Mouse (Mus musculus): ENCODE measurements around the gene Vps29.

The Vps29 gene

GRCm38 (mm10) chr5:122336554-122337294, 17.4 kb upstream of the Vps29 start:
- DNase-seq (ENCODE audit: low spot score), result no peak

- DNase-seq (ENCODE audit: low spot score), result no peak
Measured at GRCm38 (mm10) chr5:122342874-122343273, 11.3 kb upstream of the Vps29 start.

DNA sequence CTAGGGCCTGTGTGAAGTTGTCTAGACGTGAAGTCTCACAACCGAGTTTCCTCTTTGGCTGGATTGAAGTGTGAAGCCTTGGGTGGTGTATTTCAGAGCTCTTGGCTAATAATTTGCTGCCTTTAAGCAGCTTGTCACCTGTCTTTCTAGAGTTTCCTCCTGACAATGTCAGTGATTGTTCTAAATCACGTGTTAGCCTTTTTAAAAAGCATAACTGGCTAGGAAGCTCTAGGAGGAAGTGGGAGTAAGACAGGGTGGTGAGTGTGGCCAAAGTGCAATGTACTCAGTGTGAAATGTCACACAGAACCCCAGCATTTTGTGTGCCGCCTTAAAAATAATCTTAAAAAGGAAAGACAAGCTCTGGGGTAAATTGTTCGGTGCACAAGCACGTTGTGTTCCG, 10.4 kb upstream of the Vps29 start:
- DNase-seq (ENCODE audit: low spot score), result peak; percentile 16

DNA sequence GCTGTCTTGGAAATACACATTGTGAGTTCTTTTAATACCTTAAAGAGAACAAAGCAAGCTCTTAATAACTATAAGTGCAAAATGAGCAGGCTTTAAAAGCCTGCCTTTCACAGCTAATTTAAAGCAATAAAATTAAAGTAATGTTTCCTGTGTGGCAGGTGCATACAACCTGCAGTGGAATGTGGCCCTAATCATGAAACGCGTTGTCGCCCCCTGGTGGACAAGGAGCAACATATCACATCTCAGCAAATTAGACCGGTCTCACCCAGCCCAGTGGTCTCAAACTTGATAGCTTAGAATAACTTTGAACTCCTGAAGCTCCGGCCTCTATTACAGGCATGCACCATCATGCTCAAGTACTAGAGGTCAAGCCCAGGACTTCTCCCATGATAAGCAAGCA, 9.9 kb upstream of the Vps29 start:
- peak; percentile 81 for DNase-seq (ENCODE audit: low spot score)

DNA sequence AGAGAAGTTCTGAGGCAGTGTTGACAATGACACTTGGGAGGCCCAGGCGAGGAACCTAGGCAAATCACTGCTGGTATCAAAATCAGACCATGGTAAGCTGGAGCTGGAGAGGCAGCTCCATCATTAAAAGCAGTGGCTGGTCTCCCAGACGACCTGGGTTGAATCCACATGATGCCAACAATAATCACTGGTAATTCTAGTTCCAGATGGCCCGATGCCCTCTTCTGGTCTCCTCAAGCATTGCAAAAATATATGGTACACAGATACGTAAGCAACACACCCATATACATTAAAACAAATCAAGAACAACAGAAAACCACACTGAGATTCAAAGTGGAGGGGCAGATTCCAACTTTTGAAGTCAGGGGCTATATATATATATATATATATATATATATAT, 8.4 kb upstream of the Vps29 start:
- DNase-seq (ENCODE audit: low spot score), result no peak

DNA sequence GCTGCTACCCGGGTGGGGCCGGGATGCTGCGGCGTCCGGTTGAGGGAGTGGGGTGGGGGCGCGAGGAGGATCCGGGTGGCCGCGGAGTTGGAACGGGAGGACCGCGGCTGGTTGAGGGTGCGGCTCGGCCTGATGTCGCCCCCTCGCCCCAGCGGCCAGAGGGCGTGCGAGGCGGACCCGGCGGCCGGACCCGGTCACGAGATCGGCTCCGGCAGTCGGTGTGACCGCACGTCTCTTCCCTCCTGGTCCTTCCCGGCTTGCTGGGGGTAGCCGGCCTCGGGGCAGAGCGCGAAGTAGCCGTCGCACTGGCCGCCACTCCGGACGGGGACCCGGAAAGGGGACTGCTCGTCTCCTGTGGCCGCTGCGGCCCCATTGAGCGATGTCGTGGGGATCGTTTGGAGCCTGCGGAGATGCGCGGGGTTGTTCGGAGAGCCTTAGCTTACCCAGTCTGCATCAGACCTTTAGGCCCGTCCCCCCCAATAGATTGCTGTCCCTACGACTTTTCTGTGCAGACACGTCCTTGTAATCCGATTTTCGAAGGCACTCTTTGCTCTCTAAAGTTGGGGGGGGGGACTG, 411 bp downstream of the Vps29 start:
- DNase-seq (ENCODE audit: low spot score), result no peak

DNA sequence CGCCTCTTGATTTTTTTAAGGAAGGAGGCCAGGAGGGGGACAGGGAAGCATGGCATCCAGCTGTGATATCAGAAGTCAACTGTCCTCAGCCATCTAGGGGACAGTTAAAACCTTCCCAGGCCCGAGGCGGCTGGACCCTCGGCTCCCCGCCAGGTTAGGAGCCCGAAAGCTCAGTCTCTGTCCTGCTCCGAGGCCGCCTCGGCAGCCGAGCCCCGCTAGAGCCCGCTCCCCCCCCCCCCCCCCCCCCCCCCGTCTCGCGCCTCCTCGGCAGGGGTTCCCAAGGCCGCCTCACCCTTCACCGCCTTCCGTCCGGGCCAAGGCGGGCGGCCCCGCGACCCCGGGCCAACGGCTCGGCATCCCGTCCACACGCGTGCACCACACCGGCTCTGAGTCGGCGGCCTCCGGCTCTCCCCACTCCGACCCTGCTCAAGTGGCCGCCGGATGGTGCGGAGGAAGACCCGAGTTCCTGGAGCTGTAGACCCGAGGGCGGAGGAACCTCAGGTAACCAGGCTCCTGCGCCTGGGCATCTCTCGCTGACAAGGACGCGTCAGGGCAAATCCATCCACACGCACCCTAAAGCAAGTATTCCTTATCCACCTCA, 17.5 kb downstream of the Vps29 start, which contains the start of gene Gpn3:
Gene Gpn3, plus strand, starts transcription at position 286 of the 601 bp plus-strand sequence.
- DNase-seq (ENCODE audit: low spot score), result no peak

GRCm38 (mm10) chr5:122372192-122372769, 18.1 kb downstream of the Vps29 start, which contains the start of gene Fam216a:
Fam216a (minus strand) TSS chr5:122372364.
- DNase-seq (ENCODE audit: low spot score), result peak; percentile 99

DNA sequence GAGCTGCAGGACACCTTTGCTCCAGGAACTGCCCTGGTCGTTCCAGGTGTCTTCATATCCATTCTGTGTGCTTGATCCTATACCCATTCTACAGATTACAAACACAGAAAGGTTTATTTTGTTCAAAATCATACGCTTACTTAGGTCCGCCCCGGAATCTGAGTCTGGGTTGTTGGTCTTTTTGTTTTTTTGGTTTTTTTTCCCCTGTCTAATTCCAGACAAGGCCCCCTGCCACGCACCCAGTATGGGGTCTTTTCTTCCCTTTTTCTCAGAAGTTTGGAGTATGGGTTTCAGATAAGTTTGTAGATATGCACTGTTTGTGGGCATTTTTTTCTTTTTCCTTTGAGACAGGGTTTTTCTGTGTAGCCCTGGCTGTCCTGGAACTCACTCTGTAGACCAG, 18.7 kb downstream of the Vps29 start:
- no peak for DNase-seq (ENCODE audit: low spot score)

- DNase-seq (ENCODE audit: low spot score), result no peak
Measured at GRCm38 (mm10) chr5:122377101-122377833, 23.1 kb downstream of the Vps29 start.

- DNase-seq (ENCODE audit: low spot score), result no peak
Measured at GRCm38 (mm10) chr5:122378171-122378570, 24.0 kb downstream of the Vps29 start.

- DNase-seq (ENCODE audit: low spot score), result peak; percentile 70
Measured at GRCm38 (mm10) chr5:122379374-122380155, 25.4 kb downstream of the Vps29 start.

DNA sequence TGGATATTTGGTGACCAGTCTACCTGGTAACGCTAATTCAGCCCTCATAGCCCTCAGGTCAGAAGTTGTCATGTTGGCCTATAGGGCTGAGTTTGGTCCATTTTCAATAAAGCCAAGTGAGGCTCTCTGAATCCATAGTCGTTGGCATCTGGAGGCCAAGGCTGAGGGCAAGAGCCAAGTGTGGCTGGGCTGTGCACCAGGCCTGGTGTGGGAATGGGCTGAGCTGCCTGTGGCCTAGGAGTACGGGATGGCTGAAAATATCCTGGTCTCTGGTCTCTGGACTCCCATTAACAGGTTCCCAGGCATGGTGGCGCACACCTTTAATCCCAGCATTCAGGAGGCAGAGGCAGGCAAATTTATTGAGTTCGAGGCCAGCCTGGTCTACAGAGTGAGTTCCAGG, 35.8 kb downstream of the Vps29 start:
- DNase-seq (ENCODE audit: low spot score), result no peak

GRCm38 (mm10) chr5:122390671-122391070, 36.5 kb downstream of the Vps29 start:
- DNase-seq (ENCODE audit: low spot score), result no peak

DNA sequence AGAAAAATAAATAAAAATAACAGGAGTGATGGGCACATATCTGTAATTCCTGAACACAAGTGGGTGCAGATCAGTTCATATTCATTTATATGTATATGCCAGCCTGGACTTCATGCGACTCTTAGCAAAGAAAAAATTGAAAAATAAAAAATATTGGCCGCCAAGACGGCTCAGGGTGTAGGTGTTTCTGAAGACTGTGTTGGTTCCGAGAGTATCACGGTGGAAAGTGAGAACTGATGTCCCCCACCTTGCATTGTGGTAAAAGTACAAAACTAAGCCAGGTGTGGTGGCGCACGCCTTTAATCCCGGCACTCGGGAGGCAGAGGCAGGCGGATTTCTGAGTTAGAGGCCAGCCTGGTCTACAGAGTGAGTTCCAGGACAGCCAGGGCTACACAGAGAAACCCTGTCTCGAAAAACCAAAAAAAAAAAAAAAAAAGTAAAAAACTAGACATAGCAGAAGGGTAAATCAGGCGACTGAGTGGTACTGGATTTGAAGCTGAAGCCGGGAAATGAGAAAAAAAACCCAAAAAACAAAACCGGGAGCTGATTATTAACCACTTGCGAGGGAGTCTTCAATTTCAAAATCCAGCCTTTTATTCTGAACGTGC, 37.1 kb downstream of the Vps29 start:
- no peak for DNase-seq (ENCODE audit: low spot score)

DNA sequence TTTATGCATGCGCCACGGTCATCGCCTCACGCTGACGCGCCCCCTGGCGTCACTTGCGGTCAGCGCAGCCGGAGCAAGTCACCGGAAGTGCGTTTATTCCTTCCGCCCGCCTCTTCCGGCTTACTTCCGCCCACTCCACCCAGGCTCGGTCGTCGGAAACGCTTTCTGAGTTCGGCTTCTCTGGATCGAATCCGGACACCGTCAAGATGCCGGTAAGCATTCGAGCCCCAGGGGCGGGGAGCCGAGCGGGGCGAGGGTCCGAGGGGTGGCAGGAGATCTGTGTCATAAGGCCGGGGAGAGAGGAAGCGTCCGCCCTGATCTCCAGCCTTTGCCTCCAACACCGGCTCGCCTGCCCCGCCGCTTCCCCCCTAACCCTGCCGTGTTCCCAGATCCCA, 37.6 kb downstream of the Vps29 start, which contains the start of gene Arpc3:
Gene Arpc3, plus strand, starts transcription at position 93 of the 395 bp plus-strand sequence.
- DNase-seq (ENCODE audit: low spot score), result peak; percentile 92

DNA sequence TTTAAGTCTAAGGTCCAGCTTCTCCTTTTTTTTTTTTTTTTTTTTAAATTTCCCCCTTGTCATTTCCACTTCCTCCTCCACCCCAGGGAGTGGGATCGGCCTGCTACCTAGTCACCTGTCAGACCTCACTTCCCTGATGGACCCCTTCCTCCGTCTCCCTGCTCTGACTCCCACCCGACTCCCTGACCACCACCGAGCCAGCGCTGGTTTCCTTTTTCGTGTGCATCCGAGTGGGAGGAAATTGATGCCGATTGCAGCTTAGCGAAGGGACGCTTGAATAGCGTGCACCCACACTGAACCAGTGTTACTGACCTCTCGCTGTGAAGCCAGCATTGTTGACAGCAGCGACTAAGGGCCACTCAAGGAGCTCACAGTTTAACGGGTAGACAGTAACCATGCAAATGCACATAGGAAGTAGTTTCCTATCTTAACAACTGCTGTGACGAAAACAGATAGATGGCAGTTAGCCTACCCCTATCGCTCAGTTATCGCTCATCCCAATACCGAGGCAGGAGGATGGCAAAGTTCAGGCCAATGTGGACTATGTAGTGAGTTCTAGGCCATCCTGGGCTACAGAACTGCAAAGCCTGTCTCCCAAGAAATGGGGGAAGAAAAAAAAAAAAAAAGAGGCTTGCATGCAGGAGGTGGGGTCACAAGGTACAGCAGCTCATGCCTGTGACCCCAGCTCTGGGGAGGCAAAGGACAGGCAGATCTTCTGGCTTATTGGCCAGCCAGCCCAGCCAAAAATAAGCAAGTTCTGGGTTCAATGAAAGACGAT, 38.2 kb downstream of the Vps29 start:
- DNase-seq (ENCODE audit: low spot score), result peak; percentile 15

- DNase-seq (ENCODE audit: low spot score), result peak; percentile 77
Measured at GRCm38 (mm10) chr5:122393887-122394286, 39.7 kb downstream of the Vps29 start.

DNA sequence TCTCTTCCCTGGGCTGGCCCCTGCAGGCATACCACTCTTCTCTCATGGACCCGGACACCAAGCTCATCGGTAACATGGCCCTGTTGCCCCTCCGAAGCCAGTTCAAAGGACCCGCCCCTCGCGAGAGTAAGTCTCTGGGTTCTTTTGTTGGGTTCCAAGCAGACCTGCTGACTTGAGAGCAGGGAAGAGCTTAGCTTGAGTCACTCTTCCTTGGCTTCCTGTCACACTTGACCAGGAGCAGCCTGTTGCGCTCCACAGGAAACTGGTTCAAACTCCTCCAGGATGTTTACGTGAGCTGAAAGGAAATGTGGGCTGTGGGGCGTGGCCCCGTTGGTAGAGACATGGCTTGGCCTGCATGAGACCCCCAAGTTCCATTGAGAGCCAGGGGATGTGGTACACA, 42.6 kb downstream of the Vps29 start:
- DNase-seq (ENCODE audit: low spot score), result no peak

DNA sequence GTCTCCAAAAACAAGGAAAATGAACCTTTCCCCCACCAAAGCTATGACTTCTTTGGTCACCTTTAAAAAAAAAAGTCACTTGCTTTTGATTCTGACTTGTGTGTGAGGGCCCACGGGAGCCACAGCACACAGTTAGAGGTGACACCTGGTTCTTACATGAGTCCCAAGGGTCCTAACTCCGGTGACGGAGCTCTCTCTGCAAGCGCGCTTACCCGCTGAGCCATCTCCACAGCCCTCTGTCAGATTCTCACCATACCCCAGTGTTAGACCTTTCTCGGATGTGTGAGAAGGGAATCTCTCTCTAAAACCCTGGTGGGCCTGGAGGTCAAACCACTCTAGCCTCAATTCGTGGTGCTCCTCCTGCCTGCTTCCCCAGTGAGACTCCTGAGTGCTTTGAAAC, 43.3 kb downstream of the Vps29 start:
- no peak for DNase-seq (ENCODE audit: low spot score)
